Mouse (Mus musculus): ENCODE measurements around the gene Dtnb.

The Dtnb gene

GRCm38 (mm10) chr12:3732623-3733265 is 160.6 kb downstream of the Dtnb start:
- no peak for DNase-seq (ENCODE audit: low spot score in 2 of 2)

- no peak for DNase-seq (ENCODE audit: low spot score in 2 of 2)
These were observed 161.1 kb downstream of the Dtnb start for GRCm38 (mm10) chr12:3733328-3733727.

GRCm38 (mm10) chr12:3737009-3737408 is 164.8 kb downstream of the Dtnb start:
- DNase-seq (ENCODE audit: low spot score in 2 of 2): no peak

GRCm38 (mm10) chr12:3738741-3739529 is 166.8 kb downstream of the Dtnb start:
- DNase-seq (ENCODE audit: low spot score in 2 of 2): no peak

GRCm38 (mm10) chr12:3739749-3740704 is 167.8 kb downstream of the Dtnb start:
- no peak for DNase-seq (ENCODE audit: low spot score in 2 of 2)

GRCm38 (mm10) chr12:3740705-3741081 is 168.5 kb downstream of the Dtnb start:
- no peak for DNase-seq (ENCODE audit: low spot score in 2 of 2)

GRCm38 (mm10) chr12:3745432-3746105 is 173.4 kb downstream of the Dtnb start:
- no peak for DNase-seq (ENCODE audit: low spot score in 2 of 2)

- DNase-seq (ENCODE audit: low spot score in 2 of 2): no peak
These were observed 174.2 kb downstream of the Dtnb start for GRCm38 (mm10) chr12:3746369-3746768.

- no peak for DNase-seq (ENCODE audit: low spot score in 2 of 2)
These were observed 175.4 kb downstream of the Dtnb start for GRCm38 (mm10) chr12:3747583-3747982.

- DNase-seq (ENCODE audit: low spot score in 2 of 2): no peak
These were observed 183.3 kb downstream of the Dtnb start for GRCm38 (mm10) chr12:3755522-3755921.

- DNase-seq (ENCODE audit: low spot score in 2 of 2): no peak
These were observed 184.0 kb downstream of the Dtnb start for GRCm38 (mm10) chr12:3756216-3756615.

- no peak for DNase-seq (ENCODE audit: low spot score in 2 of 2)
These were observed 185.9 kb downstream of the Dtnb start for GRCm38 (mm10) chr12:3758127-3758526.

GRCm38 (mm10) chr12:3759419-3759818 is 187.2 kb downstream of the Dtnb start:
- no peak for DNase-seq (ENCODE audit: low spot score in 2 of 2)

GRCm38 (mm10) chr12:3760876-3761590 is 188.9 kb downstream of the Dtnb start:
- DNase-seq (ENCODE audit: low spot score in 2 of 2): no peak

GRCm38 (mm10) chr12:3761591-3762295 is 189.6 kb downstream of the Dtnb start:
- DNase-seq (ENCODE audit: low spot score in 2 of 2): no peak

GRCm38 (mm10) chr12:3764191-3764804 is 192.1 kb downstream of the Dtnb start:
- DNase-seq (ENCODE audit: low spot score in 2 of 2): no peak

- DNase-seq (ENCODE audit: low spot score in 2 of 2): no peak
These were observed 195.2 kb downstream of the Dtnb start for GRCm38 (mm10) chr12:3767360-3767759.

- DNase-seq (ENCODE audit: low spot score in 2 of 2): no peak
These were observed 196.2 kb downstream of the Dtnb start for GRCm38 (mm10) chr12:3768391-3768790.

- no peak for DNase-seq (ENCODE audit: low spot score in 2 of 2)
These were observed 198.4 kb downstream of the Dtnb start for GRCm38 (mm10) chr12:3770546-3770945.

- DNase-seq (ENCODE audit: low spot score in 2 of 2): no peak
These were observed 198.9 kb downstream of the Dtnb start for GRCm38 (mm10) chr12:3771080-3771479.

Data from right cerebral cortex, postnatal 36 days (tissue).